Mouse (Mus musculus): Measurements from ENCODE around the gene Olfr1418.
"Not testable (repeated sequence)": the region's sequence is repeated elsewhere in the genome, so short reads cannot be mapped to it uniquely, and the experiment has no call there.

Gene Olfr1418

DNA sequence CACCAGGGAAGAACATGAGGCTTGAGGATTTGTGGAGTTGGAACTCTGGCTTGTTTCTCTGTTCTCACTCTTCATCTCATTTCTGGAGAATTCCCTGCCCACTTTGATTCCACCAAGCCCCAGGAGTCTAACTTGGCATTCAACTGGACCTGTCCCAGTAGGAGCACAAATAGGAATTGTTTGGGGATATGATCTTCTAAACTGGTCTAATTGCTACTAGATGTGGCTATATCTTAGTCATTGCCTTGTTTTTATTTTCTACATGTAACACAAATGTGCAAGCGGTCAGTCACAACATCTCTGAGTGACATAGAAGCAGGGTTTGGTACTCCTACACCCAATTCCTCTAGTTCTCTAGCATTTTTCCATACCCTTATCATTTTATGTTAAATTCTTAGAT is at the start of gene Olfr1418:
TSS of gene Olfr1418 (minus strand) at position 101 of the 400 bp plus-strand sequence.
- DNase-seq (ENCODE audit: low spot score in 2 of 2): no peak

DNA sequence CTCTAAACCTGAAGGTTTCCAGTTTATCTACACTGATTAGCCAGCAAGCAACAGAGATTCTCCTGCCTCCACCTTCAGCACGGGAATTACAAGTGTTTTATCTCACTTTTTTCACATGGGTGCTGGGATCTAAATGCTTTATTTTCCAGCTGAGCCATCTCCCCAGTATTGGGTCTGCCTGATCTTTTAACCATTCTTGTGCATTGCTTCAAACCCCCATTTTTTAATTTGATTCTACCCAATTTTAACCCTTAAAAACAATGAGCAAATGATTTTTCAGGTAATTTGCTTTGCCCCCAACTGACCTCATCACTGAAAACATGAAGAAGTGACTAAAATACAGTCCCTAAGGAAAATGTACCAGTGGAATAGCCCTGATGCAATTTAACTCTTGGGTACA is 25.4 kb upstream of the Olfr1418 start, which contains the start of gene Olfr1420:
TSS of gene Olfr1420 (plus strand) at position 301 of the 400 bp plus-strand sequence.
- no peak for DNase-seq (ENCODE audit: low spot score in 2 of 2)

DNA sequence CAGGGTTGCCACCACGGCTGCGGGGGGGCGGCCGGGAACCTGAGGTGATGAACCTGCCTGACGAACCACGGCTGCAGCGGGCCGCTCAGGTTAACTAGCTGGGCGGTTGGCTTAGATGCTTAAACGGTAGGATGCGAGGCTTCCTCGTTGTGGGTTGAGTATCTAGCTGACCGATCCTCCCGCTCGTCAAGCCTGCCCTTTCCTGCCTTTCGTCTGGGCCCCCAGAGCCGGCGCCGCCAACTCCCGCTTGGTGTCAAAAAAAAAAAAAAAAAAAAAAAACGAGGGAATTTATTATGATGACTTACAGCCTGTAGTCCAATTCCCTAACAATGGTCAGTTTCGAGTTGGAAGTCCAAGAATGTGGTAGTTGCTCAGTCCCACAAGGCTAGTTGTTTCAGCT is 17.5 kb upstream of the Olfr1418 start:
- DNase-seq (ENCODE audit: low spot score in 2 of 2): not testable (repeated sequence)

DNA sequence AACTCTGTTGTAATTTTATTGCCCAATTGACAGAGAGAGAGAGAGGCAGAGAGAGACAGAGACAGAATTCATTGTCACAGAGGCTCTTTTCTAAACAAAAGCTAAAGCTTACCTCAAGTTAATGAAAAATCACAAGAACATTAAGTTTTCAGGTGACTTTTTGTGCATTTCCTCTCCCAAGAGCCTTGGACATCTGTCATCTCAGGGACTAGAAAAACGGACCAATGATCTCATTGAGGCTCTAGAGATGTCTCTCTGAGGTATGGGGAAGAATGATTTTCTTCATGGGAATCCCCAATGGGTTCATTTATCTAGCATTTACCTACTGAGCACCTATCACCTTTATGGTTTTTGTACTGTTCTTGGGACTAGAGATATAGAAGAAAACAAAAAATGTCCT is 14.1 kb upstream of the Olfr1418 start, which contains the start of gene Olfr1419:
TSS of gene Olfr1419 (minus strand) at position 101 of the 400 bp plus-strand sequence.
- DNase-seq (ENCODE audit: low spot score in 2 of 2): no peak

DNA sequence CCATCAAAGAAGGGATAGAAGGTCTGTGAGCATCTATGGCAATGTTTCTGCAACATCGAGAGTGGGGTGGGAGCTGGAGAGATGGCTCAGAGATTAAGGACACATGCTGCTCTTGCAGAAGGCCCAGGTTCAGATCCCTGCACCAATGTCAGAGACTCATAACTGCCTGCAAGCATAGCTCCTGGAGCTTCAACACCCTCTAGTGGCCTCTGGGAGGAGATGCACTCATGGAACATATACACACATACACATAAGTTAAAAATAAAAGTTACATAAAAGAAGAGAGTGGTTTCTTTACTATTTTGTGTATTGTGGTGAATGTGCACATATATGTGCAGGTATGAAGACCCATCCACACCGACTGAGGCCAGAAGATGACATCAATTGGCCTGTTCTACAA is 7.0 kb upstream of the Olfr1418 start:
- DNase-seq (ENCODE audit: low spot score in 2 of 2): no peak

DNA sequence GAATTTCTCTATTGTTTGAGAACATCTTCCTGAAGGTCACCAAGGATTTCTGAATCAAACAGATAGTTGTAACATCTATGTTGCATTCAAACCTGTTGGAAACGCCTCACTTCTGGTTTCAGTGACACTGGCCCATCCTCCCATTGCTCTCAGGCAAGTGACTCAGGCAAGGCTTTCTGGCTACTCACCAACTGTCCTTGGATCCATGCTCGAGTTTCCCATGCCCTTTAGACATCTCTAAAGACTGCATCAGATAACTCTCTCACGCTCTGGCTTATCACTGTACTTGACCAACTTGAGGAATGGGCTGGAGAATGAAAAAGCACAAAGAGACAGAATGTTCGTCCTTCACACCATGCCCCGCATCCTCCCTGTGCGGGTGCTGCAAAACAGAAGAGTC is 4.4 kb downstream of the Olfr1418 start:
- no peak for DNase-seq (ENCODE audit: low spot score in 2 of 2)

DNA sequence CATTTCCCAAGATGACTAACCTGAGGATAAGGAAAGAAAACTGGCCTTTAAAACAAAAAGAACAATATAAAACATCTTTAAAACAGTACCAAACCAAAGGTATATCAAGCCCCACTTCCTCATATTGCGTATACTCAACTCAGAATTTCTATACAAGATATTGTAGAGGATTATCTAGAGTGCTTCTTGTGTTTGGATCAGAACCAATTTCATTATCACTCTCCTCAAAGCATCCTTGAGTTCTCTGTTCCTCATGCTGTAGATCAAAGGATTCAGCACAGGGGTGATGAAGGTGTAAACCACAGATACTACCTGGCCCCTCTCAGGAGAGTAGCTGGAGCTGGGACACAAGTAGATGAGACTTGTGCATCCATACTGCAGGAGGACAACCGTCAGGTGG is 6.0 kb downstream of the Olfr1418 start:
- no peak for DNase-seq (ENCODE audit: low spot score in 2 of 2)

DNA sequence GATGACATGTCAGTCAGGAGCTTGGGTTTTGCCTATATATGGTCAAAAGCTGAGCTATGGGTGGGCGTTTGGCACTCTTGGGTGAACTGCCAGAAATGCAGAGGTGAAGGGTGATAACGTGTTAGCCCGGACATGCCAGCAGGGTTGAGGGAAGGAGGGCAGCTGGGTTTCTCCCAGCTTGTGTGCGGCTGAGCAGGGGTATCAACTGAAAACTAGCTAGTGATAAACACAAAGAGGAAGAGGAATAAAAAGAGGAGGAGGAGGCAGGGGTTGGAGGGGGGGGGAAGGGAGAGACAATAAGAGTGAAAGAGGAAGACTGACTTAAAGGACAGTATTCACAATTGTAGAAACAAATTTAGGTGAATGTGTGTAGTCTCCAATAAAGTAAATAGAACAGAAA is 8.2 kb downstream of the Olfr1418 start:
- no peak for DNase-seq (ENCODE audit: low spot score in 2 of 2)

DNA sequence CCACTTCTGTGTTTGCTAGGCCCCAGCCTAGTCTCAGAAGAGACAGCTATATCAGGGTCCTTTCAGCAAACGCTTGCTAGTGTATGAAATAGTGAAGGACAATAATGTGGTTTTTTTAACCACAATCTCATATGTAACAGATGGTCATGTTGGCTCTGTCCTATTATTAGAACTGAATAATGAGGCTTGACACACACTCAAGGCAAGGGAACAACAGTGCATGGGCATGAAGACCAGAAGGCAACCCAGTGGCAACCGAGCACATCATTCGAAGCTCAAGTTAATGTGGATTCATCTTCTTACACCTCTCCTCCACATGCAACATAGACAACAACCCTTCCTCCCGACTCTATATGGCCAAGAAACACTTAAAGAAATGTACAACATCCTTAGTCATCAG is 14.5 kb downstream of the Olfr1418 start:
- peak in 1 of 2 experiments; percentile 2 for DNase-seq (ENCODE audit: low spot score in 2 of 2)

DNA sequence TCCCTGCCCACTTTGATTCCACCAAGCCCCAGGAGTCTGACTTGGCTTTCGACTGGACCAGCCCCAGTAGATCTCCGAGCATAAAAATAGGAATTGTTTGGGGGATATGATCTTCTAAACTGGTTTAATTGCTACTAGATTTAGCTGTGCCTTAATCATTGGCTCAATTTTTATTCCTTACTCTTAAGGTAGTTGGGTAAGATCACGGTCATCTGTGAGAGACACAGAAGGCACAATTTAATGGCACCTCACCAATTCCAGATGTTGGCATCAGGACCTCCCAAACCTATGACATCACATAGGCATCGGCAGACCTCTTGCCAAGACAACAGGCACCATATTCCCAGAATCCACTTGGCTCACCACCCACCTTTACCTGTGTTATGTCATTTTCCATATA is 21.7 kb downstream of the Olfr1418 start, which contains the start of gene Olfr1417:
TSS of gene Olfr1417 (minus strand) at position 101 of the 400 bp plus-strand sequence.
- no peak for DNase-seq (ENCODE audit: low spot score in 2 of 2)

DNA sequence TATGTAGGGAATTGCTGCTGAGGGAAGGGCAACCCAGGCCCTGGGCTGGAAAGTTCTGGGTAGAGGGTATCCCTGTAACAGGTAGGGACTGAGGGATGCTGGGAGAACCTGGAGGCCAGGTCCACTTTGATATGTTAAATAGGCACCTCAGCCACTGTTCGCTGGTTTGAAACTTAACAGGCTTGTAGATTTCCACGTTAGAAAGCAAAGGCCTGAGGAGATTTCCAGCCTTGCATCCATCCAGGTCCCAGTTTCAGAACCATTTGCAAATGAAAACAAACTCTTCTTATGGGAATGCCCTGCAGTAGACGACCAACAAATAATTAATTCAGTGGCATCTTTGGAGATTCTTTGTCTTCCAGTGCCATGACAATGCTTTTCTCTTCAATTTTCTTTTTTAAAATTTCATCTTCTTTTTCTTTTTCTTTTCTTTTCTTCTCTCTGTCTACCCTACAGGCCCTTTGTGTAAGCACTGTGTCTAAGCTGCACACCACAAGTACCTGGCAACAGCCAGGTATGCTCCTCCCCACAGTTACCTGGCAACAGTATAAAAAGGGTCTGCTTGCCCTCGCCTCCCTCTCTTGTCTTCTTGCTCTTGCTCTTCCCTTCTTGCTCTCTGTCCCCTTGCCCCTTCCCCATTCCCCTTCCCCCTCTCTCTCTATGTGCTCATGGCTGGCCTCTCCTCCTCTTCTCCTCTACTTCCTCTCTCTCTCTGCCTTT is 37.4 kb downstream of the Olfr1418 start:
- no peak for DNase-seq (ENCODE audit: low spot score in 2 of 2)

DNA sequence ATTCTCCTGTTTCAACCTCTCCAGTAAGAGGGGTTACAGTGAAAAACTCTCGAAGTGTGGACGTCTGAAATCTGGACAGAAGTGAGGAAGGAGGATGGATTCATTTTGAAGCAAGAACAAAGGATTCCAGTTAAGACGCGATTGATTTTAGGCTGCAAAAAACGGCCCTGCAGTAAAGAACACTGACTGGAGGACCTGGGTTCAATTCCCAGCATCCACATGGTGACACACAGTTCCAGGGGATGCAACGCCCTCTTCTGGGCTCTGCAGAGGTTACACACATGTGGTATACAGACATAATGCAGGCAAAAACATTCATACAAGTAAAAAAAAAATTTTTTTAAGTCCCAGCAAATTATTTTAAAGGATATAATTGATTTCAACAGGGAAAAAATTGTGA is 40.7 kb downstream of the Olfr1418 start:
- no peak for DNase-seq (ENCODE audit: low spot score in 2 of 2)

DNA sequence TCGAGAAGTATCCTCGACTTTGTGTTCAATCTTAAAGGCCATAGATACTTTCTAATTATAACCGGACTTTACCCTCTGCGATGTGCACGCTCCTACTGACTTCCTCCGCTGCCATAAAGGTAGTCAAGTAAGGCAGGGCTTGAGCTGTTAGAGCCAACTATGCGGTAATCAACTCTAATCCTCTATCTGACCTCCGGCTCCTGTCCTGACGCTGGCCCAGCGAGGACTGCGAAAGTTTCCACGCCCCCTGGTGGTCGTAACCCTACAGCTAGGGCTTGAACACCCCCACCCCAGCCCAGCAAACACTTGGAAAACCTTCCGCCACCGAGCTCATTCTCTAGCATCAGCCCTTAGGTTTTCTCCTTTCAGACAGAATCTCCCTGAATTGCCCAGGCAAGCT is 41.1 kb downstream of the Olfr1418 start:
- DNase-seq (ENCODE audit: low spot score in 2 of 2): peak in 1 of 2 experiments; percentile 47

DNA sequence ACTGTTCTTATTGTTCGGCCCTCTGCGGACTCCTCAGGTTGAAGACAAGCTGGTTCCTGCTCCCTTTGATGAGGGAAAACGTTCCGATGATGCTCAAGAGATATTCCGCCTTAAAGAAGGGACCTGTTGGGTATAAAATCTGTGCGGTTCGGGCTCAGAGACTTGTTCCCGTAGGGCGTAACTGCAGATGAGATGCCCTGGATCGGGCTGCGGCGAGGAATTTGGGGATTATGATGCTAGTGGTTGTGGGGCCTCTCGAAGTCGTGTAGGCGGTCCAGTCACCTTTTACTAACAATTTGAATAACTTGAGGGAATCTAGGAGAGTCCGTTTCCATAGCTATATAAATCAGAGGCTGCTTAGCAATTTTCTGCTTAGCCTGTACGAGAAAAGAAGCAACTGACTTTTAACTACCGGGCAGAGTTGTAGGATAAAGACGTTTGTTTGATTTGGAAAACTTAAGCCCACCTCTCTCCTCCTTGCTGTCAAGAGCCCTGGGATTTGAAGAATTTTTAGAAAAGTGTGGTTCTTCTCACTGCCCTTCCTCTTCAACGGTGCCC is 41.6 kb downstream of the Olfr1418 start, which contains the start of gene Stx3:
TSS of gene Stx3 (minus strand) at position 261 of the 558 bp plus-strand sequence.
- DNase-seq (ENCODE audit: low spot score in 2 of 2): no peak

DNA sequence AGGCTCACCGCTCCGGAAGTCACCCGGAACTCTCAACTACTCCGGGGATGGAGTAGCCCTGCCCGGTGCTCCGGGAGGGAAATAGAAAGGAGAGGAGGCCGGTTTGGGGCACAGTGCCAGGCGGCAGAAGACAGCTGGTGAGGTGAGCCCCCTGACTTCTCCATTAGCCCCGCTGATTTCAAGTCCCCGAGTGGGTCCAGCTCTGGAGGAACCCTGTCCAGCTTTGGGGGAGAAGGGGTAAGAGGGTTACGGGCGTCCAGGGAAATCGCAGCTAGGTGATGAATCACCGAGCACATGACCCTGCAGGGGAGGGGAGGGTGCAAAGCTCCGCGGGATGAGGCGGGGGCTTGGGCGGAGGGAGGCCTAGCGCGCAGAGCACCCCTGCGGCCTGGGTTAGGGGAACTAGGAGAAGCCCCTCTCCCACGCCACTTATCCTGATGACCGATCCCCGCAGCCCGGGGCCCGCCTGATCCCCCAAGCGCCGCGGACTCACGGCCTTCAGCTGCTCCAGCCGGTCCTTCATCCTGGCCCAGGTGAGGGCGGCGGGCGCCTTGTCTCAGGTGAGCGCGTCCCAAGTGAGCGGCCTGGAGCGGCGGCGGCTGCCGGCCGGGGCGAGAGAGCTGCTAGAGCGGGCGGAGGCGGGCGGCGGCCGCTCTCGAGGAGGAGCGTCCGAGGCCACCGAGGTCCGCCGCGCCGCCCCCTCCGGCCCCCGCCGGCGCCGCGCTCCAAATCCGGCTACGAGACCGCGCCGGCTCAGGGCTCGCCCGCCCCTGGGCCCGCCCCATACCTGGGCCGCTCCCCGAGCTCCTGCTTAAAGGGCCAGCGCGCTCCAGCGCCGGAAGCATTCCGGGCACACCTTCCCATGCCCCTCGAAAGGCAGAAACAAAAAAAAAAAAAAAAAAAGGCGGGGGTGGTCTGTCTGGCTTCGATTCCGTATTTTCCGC is 42.4 kb downstream of the Olfr1418 start:
- peak in 1 of 2 experiments; percentile 43 for DNase-seq (ENCODE audit: low spot score in 2 of 2)

DNA sequence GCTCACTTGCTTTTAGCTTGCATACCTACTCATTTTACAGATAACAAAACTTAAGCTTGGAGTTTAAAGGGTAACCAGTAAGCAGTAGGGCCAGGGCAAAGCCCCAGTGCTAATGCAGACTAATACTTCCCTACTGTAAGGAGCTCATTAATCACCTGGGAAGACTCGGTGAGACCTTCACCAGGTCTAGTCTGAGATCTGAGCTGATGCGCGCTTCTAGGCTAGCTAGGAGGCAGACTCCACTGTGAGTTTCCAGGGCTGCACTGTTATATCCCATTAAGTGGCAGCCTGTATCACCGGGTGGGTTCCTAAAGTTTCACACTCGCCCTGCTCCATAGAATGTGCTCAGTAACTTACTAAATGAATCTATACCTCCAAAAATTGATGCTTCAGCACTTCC is 43.3 kb downstream of the Olfr1418 start:
- DNase-seq (ENCODE audit: low spot score in 2 of 2): no peak

DNA sequence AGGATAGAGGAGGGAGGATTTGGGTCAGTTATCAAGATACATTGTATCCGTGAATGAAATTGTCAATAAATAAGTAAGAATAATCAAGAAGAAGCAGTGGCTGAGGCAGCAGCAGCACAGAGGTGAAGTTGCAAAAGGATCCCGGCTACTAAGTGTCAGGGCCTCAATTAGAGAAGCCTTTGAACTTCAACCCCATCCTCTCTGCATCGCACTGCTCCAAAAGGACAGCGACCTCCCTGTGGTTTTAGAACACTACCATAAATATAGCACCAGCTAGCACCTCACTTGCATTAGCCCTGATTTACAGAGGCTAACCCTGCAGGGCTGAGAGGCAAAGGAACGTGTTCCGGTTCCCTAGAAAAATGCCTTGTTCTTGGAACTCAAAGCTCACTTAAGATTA is 44.2 kb downstream of the Olfr1418 start:
- DNase-seq (ENCODE audit: low spot score in 2 of 2): no peak

DNA sequence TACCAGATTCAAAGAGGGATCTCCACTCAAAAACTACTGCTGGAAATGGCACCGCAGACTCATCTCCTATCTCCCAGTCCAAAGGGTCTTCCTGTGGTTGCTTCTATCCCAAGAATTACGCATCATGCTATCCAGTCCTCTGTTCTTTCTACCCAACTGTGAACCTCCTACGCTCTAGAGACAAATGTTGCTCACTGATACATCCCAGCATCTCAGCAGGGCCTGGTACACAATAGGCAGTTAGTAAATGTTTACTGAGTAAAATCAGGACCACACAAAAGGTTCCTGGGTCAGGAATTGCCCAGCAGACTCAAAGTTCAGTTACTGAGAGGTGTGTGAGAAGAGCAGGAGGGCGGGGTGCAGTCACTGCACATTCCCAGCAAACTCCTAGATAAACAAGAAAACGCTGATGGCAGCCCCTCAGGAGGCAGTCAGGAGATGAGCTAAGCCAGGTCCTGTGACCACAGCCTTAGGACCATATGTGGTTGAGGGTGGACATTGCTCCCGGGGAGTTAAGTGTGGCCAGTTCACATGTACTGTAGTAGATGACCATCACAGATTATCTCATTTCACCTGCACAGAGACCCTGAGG is 46.0 kb downstream of the Olfr1418 start:
- no peak for DNase-seq (ENCODE audit: low spot score in 2 of 2)

DNA sequence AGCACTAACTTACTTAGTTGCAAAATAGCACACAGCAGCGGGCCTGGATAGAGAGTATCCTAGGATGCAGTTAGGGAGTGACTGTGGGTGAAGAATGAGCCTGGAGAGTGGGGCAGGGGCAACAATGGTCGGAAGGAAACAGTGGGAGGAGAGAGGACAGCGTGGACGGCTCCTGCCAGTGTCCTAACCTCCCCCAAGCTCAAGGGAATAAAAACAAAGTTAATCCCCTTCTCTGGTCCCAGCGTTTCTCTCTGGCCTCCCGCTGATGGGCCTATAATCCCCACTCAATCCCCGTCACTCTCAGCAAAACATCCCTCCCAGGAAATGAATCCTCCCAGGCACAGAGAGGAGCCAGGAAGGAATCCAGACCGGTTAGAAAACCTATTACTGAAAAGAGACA is 47.2 kb downstream of the Olfr1418 start:
- no peak for DNase-seq (ENCODE audit: low spot score in 2 of 2)

DNA sequence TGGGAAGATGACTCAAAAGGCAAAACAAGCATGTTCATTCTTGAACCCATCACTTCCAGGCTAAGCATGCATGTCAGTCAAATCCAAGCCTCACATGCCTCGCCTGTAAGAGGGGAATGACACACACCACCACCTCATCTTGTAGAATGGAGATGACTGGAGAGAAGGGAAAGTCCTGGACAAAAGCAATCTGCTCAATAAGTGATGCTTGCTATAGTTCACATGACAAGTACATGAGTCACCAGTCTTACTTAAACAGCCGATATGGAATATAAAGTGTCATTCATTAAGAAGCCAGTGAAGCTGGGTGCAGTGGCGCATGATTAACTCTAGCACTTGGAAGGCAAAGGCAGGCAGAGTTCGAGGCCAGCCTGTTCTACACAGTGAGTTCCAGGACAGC is 47.7 kb downstream of the Olfr1418 start:
- DNase-seq (ENCODE audit: low spot score in 2 of 2): no peak

DNA sequence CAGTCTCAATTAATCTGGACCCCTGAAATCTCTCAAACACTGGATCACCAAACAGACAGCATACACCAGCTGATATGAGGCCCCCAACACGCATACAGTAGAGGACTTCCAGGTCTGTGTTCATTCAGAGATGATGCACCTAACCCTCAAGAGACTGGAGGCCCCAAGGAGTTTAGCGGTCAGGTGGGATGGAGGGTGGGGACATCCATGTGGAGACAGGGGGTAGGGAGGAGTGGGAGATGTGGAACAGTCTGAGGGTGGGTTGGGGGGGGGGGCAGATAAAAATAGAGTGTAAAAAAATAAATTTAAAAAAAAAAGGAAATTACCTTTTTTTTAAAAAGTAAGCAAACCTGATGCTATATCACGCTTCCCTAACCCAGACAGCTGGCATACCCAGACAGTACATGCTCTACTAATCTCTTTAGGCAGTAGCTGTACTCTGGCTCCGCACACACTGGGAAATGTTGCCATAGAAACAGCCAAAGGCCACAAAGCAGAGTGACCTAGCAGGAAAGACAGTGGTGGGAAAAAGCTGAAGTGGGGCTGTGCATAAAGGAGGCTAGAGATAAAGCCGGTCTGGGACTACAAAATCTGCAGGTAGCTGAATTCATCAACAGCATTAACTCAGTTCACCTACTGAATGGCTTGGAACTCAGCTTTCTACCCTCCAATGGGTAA is 49.0 kb downstream of the Olfr1418 start:
- DNase-seq (ENCODE audit: low spot score in 2 of 2): no peak

All from left cerebral cortex, adult 9 months (tissue).